Mouse (Mus musculus): ENCODE results near the gene Tm4sf4. TPM values are rescaled to one million over a fixed set of nuclear protein-coding genes. Genes with fewer than 3 reads are reported as not detected.

Tm4sf4 gene
- 1 to 10 TPM in 3 of 4 experiments, under 1 TPM in 1; 0.77 to 5.3 (median 1.5) TPM for total RNA-seq (2022)

- no peak for DNase-seq
Measured at GRCm38 (mm10) chr3:57425089-57425730, at the start of gene Tm4sf4. TSS of gene Tm4sf4 (plus strand) at chr3:57425314.

GRCm38 (mm10) chr3:57386423-57386822, 38.7 kb upstream of the Tm4sf4 start:
- DNase-seq, result no peak

- DNase-seq, result no peak
Measured at GRCm38 (mm10) chr3:57386895-57387294, 38.2 kb upstream of the Tm4sf4 start.

- DNase-seq, result no peak
Measured at GRCm38 (mm10) chr3:57387593-57387992, 37.5 kb upstream of the Tm4sf4 start.

GRCm38 (mm10) chr3:57411535-57411934, 13.6 kb upstream of the Tm4sf4 start:
- DNase-seq, result no peak

GRCm38 (mm10) chr3:57420233-57420632, 4.9 kb upstream of the Tm4sf4 start:
- DNase-seq, result no peak

- DNase-seq, result no peak
Measured at GRCm38 (mm10) chr3:57420660-57421059, 4.5 kb upstream of the Tm4sf4 start.

- no peak for DNase-seq
Measured at GRCm38 (mm10) chr3:57426351-57426750, 1.2 kb downstream of the Tm4sf4 start.

- DNase-seq, result no peak
Measured at GRCm38 (mm10) chr3:57428682-57429464, 3.8 kb downstream of the Tm4sf4 start.

GRCm38 (mm10) chr3:57429486-57429885, 4.4 kb downstream of the Tm4sf4 start:
- DNase-seq, result no peak

GRCm38 (mm10) chr3:57431706-57432105, 6.6 kb downstream of the Tm4sf4 start:
- no peak for DNase-seq

GRCm38 (mm10) chr3:57435364-57435763, 10.2 kb downstream of the Tm4sf4 start:
- DNase-seq, result no peak

GRCm38 (mm10) chr3:57440956-57441355, 15.8 kb downstream of the Tm4sf4 start:
- no peak for DNase-seq

- no peak for DNase-seq
Measured at GRCm38 (mm10) chr3:57445706-57446105, 20.6 kb downstream of the Tm4sf4 start.

- DNase-seq, result no peak
Measured at GRCm38 (mm10) chr3:57447889-57448288, 22.8 kb downstream of the Tm4sf4 start.

GRCm38 (mm10) chr3:57448445-57448844, 23.3 kb downstream of the Tm4sf4 start:
- DNase-seq, result peak; percentile 28

- no peak for DNase-seq
Measured at GRCm38 (mm10) chr3:57458652-57459051, 33.5 kb downstream of the Tm4sf4 start.

GRCm38 (mm10) chr3:57463302-57463701, 38.2 kb downstream of the Tm4sf4 start:
- DNase-seq, result no peak

GRCm38 (mm10) chr3:57466289-57466688, 41.2 kb downstream of the Tm4sf4 start:
- DNase-seq, result no peak

- no peak for DNase-seq
Measured at GRCm38 (mm10) chr3:57469325-57469724, 44.2 kb downstream of the Tm4sf4 start.

- DNase-seq, result peak; percentile 50
Measured at GRCm38 (mm10) chr3:57470326-57470725, 45.2 kb downstream of the Tm4sf4 start.

GRCm38 (mm10) chr3:57470981-57471601, 46.0 kb downstream of the Tm4sf4 start:
- DNase-seq, result peak; percentile 34

- no peak for DNase-seq
Measured at GRCm38 (mm10) chr3:57472407-57472806, 47.3 kb downstream of the Tm4sf4 start.

All from adrenal gland, adult 8-10 months (tissue).